In genomic region chr7:19344938-19345471, GRCm38 (mm10) we compare ENCODE assay signal across 8 mouse cellular contexts. TPM values are rescaled to one million over a fixed set of nuclear protein-coding genes. Genes with fewer than 3 reads are reported as not detected.
A peak's percentile ranks its signal among the peaks of the same experiment; 100 is the strongest.
DNase-seq lines count a peak whose midpoint lies in the region; ATAC-seq lines count a peak whose summit lies in the region.

No protein-coding gene starts in this region.

- no peaks in the 10 kb centered on the region for H3K9me3 ChIP-seq in hindbrain, embryonic 16.5 days (ENCODE audit: control insufficient read depth, low read length)

- H3K27me3 ChIP-seq in hindbrain, embryonic 16.5 days (replicated peaks; ENCODE audit: control insufficient read depth, insufficient read depth, low read length) = peaks cover 10% of the 10 kb centered on the region

- H3K9ac ChIP-seq in hindbrain, embryonic 16.5 days (ENCODE audit: low read depth, low read length) = peak overlapping the region; percentile 92

- peak; percentile 100 for DNase-seq in R1 (ENCODE audit: low read depth, low spot score)
- DNase-seq in cerebellum, postnatal 25 days = peak; percentile 98 to 99
- DNase-seq in frontal cortex, postnatal 36 days (ENCODE audit: low spot score in 2 of 2) = peak; percentile 92 to 95
- DNase-seq in left cerebral cortex, adult 18-20 months (ENCODE audit: low spot score in 2 of 2) = peak; percentile 94 to 95
- DNase-seq in right cerebral cortex, adult 18-20 months = peak; percentile 97
- peak; percentile 80 for DNase-seq in urinary bladder, postnatal 10 days (ENCODE audit: low spot score)

- H3K4me3 ChIP-seq in hindbrain, embryonic 16.5 days (ENCODE audit: low read length) = peak overlapping the region; percentile 82
- H3K4me3 ChIP-seq in macrophage (ENCODE audit: inconsistent target) = peak overlapping the region; percentile 63

- under 1% methylated on average over 31 of the region's 31 CpGs for WGBS in hindbrain, embryonic 16.5 days
- under 1% methylated on average over 31 of the region's 31 CpGs for WGBS in macrophage (ENCODE audit: missing documents)

- peak overlapping the region; percentile 91 for H3K4me2 ChIP-seq in hindbrain, embryonic 16.5 days (ENCODE audit: low read length)

- H3K4me1 ChIP-seq in hindbrain, embryonic 16.5 days (ENCODE audit: control insufficient read depth, insufficient read depth, low read depth, low read length) = peaks cover 28% of the 10 kb centered on the region

- ATAC-seq in hindbrain, embryonic 16.5 days = peak; percentile 95

- H3K27ac ChIP-seq in hindbrain, embryonic 16.5 days (ENCODE audit: low read depth, low read length) = peak overlapping the region; percentile 90
- H3K27ac ChIP-seq in macrophage = peak overlapping the region; percentile 25

- H3K79me2 ChIP-seq in macrophage (ENCODE audit: inconsistent target) = no peaks in the 10 kb centered on the region

- H3K36me3 ChIP-seq in hindbrain, embryonic 16.5 days (ENCODE audit: control insufficient read depth, insufficient read depth, low read length) = peaks cover 10% of the 10 kb centered on the region
- peaks cover 11% of the 10 kb centered on the region; the same call in 1 of the 2 replicates for H3K36me3 ChIP-seq in macrophage (ENCODE audit: inconsistent target)

RNA-seq across cellular contexts. Expression of gene Ercc1, which starts 0.4 kb away (rescaled TPM):
- polyA plus RNA-seq in hindbrain, embryonic 16.5 days (2015; fragmentation: Nextera tagmentation; extraction: Ambion mirVana) = 80.6 and 87.2 TPM in 2 replicates
- total RNA-seq in left cerebral cortex, adult 18-20 months (2021) = 10 to 100 TPM; 39.1 to 45.2 TPM
- 10 to 100 TPM; 14.4 to 47.9 (median 27.0) TPM for total RNA-seq in macrophage (2018; cell fraction: chromatin; rRNA removed)
- total RNA-seq in macrophage (2018; cell fraction: cytosol; rRNA removed) = 10 to 100 TPM; 15.6 to 27.5 (median 21.3) TPM
- total RNA-seq in macrophage (2018; cell fraction: nucleus; rRNA removed) = 10 to 100 TPM; 11.2 to 36.0 (median 19.9) TPM
- polyA plus RNA-seq in macrophage (2018) = 16.4 to 18.9 TPM (median 16.8 TPM) in 3 replicates

RNA-seq across cellular contexts. Expression of gene Cd3eap, which starts 14.3 kb away (rescaled TPM):
- polyA plus RNA-seq in hindbrain, embryonic 16.5 days (2015; fragmentation: Nextera tagmentation; extraction: Ambion mirVana) = 23.1 and 23.6 TPM in 2 replicates
- total RNA-seq in left cerebral cortex, adult 18-20 months (2021) = 10 to 100 TPM; 17.1 to 18.1 TPM
- 10 to 100 TPM in 4 of 26 experiments, 1 to 10 TPM in 21, under 1 TPM in 1; 0.87 to 15.1 (median 3.8) TPM for total RNA-seq in macrophage (2018; cell fraction: chromatin; rRNA removed)
- total RNA-seq in macrophage (2018; cell fraction: cytosol; rRNA removed) = 10 to 100 TPM in 12 of 26 experiments, 1 to 10 TPM in 14; 4.1 to 14.6 (median 9.1) TPM
- total RNA-seq in macrophage (2018; cell fraction: nucleus; rRNA removed) = 10 to 100 TPM in 3 of 26 experiments, 1 to 10 TPM in 23; 1.8 to 17.4 (median 4.2) TPM
- 12.4 to 20.7 TPM (median 20.5 TPM) in 3 replicates for polyA plus RNA-seq in macrophage (2018)

RNA-seq across cellular contexts. Expression of gene Ppp1r13l, which starts 14.5 kb away (rescaled TPM):
- 1.5 and 1.9 TPM in 2 replicates for polyA plus RNA-seq in hindbrain, embryonic 16.5 days (2015; fragmentation: Nextera tagmentation; extraction: Ambion mirVana)
- 1 to 10 TPM; 8.2 to 9.6 TPM for total RNA-seq in left cerebral cortex, adult 18-20 months (2021)
- total RNA-seq in macrophage (2018; cell fraction: chromatin; rRNA removed) = 10 to 100 TPM in 1 of 26 experiments, 1 to 10 TPM in 15, under 1 TPM in 9, not detected in 1; 0.38 to 11.8 (median 1.6) TPM
- total RNA-seq in macrophage (2018; cell fraction: cytosol; rRNA removed) = 1 to 10 TPM in 22 of 26 experiments, under 1 TPM in 4; 0.62 to 8.1 (median 2.5) TPM
- 1 to 10 TPM in 20 of 26 experiments, under 1 TPM in 6; 0.27 to 8.9 (median 2.2) TPM for total RNA-seq in macrophage (2018; cell fraction: nucleus; rRNA removed)
- 2.8 to 2.9 TPM (median 2.8 TPM) in 3 replicates for polyA plus RNA-seq in macrophage (2018)

RNA-seq across cellular contexts. Expression of gene Fosb, which starts 35.2 kb away (rescaled TPM):
- 0.06 and 0.10 TPM in 2 replicates for polyA plus RNA-seq in hindbrain, embryonic 16.5 days (2015; fragmentation: Nextera tagmentation; extraction: Ambion mirVana)
- 10 to 100 TPM; 20.9 to 54.7 TPM for total RNA-seq in left cerebral cortex, adult 18-20 months (2021)
- total RNA-seq in macrophage (2018; cell fraction: chromatin; rRNA removed) = 100 to 1,000 TPM in 4 of 26 experiments, 10 to 100 TPM in 4, 1 to 10 TPM in 13, under 1 TPM in 5; 0.25 to 730 (median 3.1) TPM
- 100 to 1,000 TPM in 3 of 26 experiments, 10 to 100 TPM in 8, 1 to 10 TPM in 8, under 1 TPM in 7; 0.20 to 141 (median 4.6) TPM for total RNA-seq in macrophage (2018; cell fraction: cytosol; rRNA removed)
- 100 to 1,000 TPM in 3 of 26 experiments, 10 to 100 TPM in 9, 1 to 10 TPM in 9, under 1 TPM in 5; 0.30 to 353 (median 7.2) TPM for total RNA-seq in macrophage (2018; cell fraction: nucleus; rRNA removed)
- polyA plus RNA-seq in macrophage (2018) = 0.74 to 2.0 TPM (median 1.2 TPM) in 3 replicates

RNA-seq across cellular contexts. Expression of gene Ercc2, which starts 36.8 kb away (rescaled TPM):
- polyA plus RNA-seq in hindbrain, embryonic 16.5 days (2015; fragmentation: Nextera tagmentation; extraction: Ambion mirVana) = 22.6 and 25.1 TPM in 2 replicates
- 10 to 100 TPM; 32.2 to 36.4 TPM for total RNA-seq in left cerebral cortex, adult 18-20 months (2021)
- total RNA-seq in macrophage (2018; cell fraction: chromatin; rRNA removed) = 100 to 1,000 TPM in 1 of 26 experiments, 10 to 100 TPM in 25; 17.7 to 127 (median 48.6) TPM
- 10 to 100 TPM in 15 of 26 experiments, 1 to 10 TPM in 11; 6.0 to 13.2 (median 10.7) TPM for total RNA-seq in macrophage (2018; cell fraction: cytosol; rRNA removed)
- 10 to 100 TPM in 25 of 26 experiments, 1 to 10 TPM in 1; 9.5 to 50.6 (median 21.4) TPM for total RNA-seq in macrophage (2018; cell fraction: nucleus; rRNA removed)
- polyA plus RNA-seq in macrophage (2018) = 5.6 to 14.2 TPM (median 13.1 TPM) in 3 replicates

Comparison
In these comparisons a context has a peak if more than half of its experiments do, and no peak if none do; other contexts are left out.
1. Peak in every context shown above with its lines: DNase-seq, ATAC-seq, H3K4me3 ChIP-seq and H3K27ac ChIP-seq.